Mouse (Mus musculus) olfactory bulb, adult 2 months (tissue): ENCODE results near the gene Kdm7a. TPM values are rescaled to one million over a fixed set of nuclear protein-coding genes. Genes with fewer than 3 reads are reported as not detected.

Source experiments
- H3K27ac ChIP-seq: fragments of 200-500 bp; 2 replicates; pipeline ENCODE4 v1.5.1; 2012; ENCODE audit warnings: low read depth, low read length; ENCODE audit not compliant: insufficient read depth
- H3K4me1 ChIP-seq: fragments of 200-500 bp; 2 replicates; pipeline ENCODE4 v1.6.1; 2012; ENCODE audit warnings: low read length; ENCODE audit not compliant: control insufficient read depth, insufficient read depth
- H3K4me3 ChIP-seq: fragments of 200-500 bp; 2 replicates; pipeline ENCODE4 v1.5.1; 2012; ENCODE audit warnings: mild to moderate bottlenecking, low read depth, low read length, moderate library complexity; ENCODE audit not compliant: insufficient read depth
- CTCF ChIP-seq: fragments of 200-500 bp; IDR thresholded peaks from 2 replicates; pipeline ENCODE4 v1.5.1; 2012; ENCODE audit warnings: low read depth, mild to moderate bottlenecking, low read length, moderate library complexity; ENCODE audit not compliant: insufficient read depth
- POLR2A ChIP-seq: fragments of 200-500 bp; IDR thresholded peaks from 2 replicates; pipeline ENCODE4 v1.6.1; 2012; ENCODE audit warnings: mild to moderate bottlenecking, low read depth, low read length, moderate library complexity; ENCODE audit not compliant: insufficient read depth
- WGBS: fragments of 180-500 bp; shearing (Covaris S2); methylation state at CpG from one replicate; pipeline ENCODE4 v1.1.7; 2018; 5-methylcytosine and 5-hydroxymethylcytosine counted together
- polyA plus RNA-seq: library from polyadenylated mRNA; stranded (reverse); fragments of >200 nt; gene quantifications from 2 replicates; pipeline ENCODE4 v1.2.4, GENCODE M21; 2012; ENCODE audit warnings: low replicate concordance; ENCODE audit not compliant: missing spikeins, insufficient read depth, insufficient read length

Kdm7a gene
- polyA plus RNA-seq, 1 experiment, result 63.2 TPM

DNA sequence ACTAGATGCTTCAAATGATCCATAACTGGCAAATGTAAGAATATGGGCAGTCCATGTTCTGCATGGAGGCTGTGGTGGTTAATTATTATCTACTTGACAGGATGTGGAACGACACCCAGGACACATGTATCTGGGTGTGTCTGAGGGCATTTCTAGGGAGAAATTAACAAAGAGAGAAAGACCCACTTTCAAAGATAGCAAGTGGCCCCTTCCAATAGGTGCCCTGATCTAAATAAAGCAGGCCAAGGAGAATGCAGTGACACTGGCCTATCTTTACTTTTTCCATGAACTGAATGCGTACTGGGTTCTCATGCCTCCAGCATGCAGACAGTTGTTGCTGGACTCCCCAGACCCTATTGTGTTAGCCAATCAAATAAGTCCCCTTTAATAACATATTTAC, 15.1 kb downstream of the Kdm7a start:
- no peak for TF ChIP-seq CTCF
- no peak for TF ChIP-seq POLR2A
- Histone ChIP-seq H3K4me1 (peaks cover 4% of the 10 kb centered on the region; the same call in 1 of the 2 replicates), H3K4me3 (no peak overlapping the region), H3K27ac (no peak overlapping the region)
- 73% methylated on average over 2 of the region's 2 CpGs for WGBS

DNA sequence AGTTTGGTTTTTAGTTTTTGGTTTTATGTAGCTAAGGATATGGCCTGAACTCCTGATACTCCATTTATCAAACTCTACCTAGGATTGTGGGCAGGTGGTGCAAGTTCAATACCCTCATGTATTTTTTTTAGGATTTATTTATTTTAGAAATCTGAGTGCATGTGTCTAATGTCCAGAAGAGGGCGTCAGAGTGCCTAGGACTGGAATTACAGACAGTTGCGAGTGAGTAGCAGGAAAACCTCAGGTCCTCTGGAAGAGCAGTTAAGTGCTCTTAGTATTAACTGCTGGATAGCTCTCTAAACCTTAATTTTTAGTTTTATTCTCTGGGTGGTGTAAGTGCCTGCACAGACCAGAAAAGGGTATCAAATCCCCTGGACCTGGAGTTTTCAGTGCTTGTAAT, 19.4 kb downstream of the Kdm7a start:
- Histone ChIP-seq H3K4me3 (no peak overlapping the region), H3K4me1 (peaks cover 4% of the 10 kb centered on the region; the same call in 1 of the 2 replicates), H3K27ac (no peak overlapping the region)
- WGBS, result 38% methylated on average over 2 of the region's 2 CpGs
- no peak for TF ChIP-seq POLR2A
- no peak for TF ChIP-seq CTCF

- no peak overlapping the region for H3K27ac ChIP-seq
- WGBS, result 96% methylated on average over 1 of the region's 1 CpGs
- H3K4me3 ChIP-seq, result no peak overlapping the region
- TF ChIP-seq CTCF (no peak), POLR2A (no peak)
- H3K4me1 ChIP-seq, result no peaks in the 10 kb centered on the region
Observed at GRCm38 (mm10) chr6:39169089-39169488, 37.5 kb downstream of the Kdm7a start.

DNA sequence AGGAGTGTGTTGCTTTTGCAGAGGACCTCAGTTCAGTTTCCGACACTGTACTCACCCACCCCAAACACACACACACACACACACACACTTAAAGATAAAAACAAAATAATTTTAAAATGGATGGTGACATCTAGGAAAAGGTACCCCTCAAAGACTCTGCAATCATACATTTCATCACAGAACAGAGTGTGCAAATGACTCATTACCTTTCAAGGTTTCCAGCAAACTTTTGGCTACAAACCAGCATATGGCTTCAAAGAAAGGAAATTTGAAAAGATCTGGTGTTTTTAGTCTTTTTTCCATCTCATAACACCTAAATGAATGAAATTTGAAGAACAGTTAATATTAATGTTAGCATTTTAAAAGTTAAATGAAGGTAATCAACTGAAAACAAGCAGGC, 41.7 kb downstream of the Kdm7a start:
- WGBS, result 97% methylated on average over 1 of the region's 1 CpGs
- TF ChIP-seq POLR2A (no peak), CTCF (no peak)
- H3K4me1 ChIP-seq, result no peaks in the 10 kb centered on the region
- H3K27ac ChIP-seq, result no peak overlapping the region
- H3K4me3 ChIP-seq, result no peak overlapping the region

DNA sequence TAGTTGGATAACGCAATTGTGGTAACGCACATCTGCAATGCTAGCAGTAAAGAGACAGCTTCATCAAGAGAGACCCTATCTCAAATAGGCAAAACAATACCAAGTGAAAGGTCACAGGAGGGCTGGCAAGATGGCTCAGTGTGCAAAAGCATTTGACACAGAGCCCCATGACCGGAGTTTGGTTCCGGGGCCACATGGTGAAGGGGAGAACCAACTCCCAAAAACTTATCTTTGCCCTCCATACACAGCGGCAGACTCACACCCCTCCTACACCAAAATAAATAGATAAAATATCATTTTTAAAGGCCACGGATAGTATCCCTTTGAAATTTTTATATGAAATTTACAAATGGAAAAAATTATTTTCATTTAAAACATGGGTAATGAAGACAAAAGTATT, 44.6 kb downstream of the Kdm7a start:
- TF ChIP-seq POLR2A (no peak), CTCF (no peak)
- no peak overlapping the region for H3K27ac ChIP-seq
- H3K4me3 ChIP-seq, result no peak overlapping the region
- no peaks in the 10 kb centered on the region for H3K4me1 ChIP-seq
- 97% methylated on average over 6 of the region's 6 CpGs for WGBS

DNA sequence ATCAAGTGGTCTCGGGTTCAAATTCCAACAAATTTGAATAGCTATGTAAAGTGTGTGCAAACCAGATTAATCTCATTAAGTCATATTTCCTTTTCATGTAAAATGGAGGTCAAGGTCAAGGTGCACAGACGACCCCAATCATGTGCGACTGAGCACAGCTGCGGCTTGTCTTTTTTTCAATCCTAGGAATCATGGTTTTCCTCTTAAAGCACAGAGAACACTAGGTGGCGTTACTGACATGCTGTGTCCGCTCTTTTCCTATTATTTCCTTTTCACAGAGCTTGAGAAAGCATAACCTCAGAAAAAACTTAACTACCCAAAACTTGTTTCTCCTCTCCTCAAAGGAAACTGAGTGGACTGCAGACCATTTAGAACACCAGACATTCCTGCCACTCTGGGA, 60.5 kb downstream of the Kdm7a start:
- no peaks in the 10 kb centered on the region for H3K4me1 ChIP-seq
- 57% methylated on average over 6 of the region's 6 CpGs for WGBS
- TF ChIP-seq CTCF (no peak), POLR2A (no peak)
- H3K27ac ChIP-seq, result no peak overlapping the region
- H3K4me3 ChIP-seq, result no peak overlapping the region

- Histone ChIP-seq H3K27ac (no peak overlapping the region), H3K4me1 (no peaks in the 10 kb centered on the region), H3K4me3 (no peak overlapping the region)
- WGBS, result 78% methylated on average over 5 of the region's 5 CpGs
- TF ChIP-seq CTCF (no peak), POLR2A (no peak)
Observed at GRCm38 (mm10) chr6:39132556-39132955, 74.0 kb downstream of the Kdm7a start.

DNA sequence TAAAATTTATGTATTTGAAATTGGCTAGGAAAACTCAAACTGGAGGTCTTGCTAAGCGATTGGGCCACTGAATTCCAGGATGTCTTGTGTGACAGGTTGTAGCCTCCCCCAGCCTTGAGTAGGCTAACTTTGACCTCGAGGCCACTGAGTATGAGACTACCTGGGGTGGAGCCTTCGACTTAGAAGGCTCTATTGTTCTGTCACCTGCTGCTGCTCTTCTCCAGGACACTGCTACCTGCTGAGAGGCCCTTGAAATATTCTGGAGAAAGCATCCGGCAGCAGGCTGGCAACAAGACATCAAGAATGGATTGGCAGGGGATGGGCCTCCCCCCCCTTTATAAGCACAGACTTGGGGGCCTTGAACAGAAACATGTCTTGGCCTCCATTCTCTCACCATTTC, 75.1 kb downstream of the Kdm7a start:
- Histone ChIP-seq H3K4me3 (no peak overlapping the region), H3K27ac (no peak overlapping the region), H3K4me1 (no peaks in the 10 kb centered on the region)
- TF ChIP-seq POLR2A, result no peak
- TF ChIP-seq CTCF, result no peak
- WGBS, result 41% methylated on average over 4 of the region's 4 CpGs

DNA sequence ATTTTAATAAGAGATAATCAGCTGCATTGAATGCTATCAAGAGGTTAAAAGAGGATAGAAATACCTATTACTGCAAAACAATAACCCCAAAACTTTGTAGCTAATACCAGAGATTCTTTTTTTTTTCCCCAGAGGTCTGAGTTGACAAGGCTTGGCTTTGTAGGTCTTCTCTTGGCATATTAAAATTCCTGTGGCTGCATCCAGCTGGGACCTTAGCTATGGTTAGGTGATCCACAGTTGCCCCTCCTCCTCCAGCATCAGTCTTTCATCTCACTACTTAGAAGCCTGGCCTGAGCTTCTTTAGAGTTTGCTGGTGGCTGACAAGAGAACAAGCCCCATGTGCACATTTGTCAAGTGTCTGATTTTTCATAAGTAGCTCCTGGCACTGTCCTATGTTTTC, 81.9 kb downstream of the Kdm7a start:
- no peak overlapping the region for H3K27ac ChIP-seq
- no peak for TF ChIP-seq POLR2A
- no peak for TF ChIP-seq CTCF
- no peaks in the 10 kb centered on the region for H3K4me1 ChIP-seq
- no peak overlapping the region for H3K4me3 ChIP-seq

DNA sequence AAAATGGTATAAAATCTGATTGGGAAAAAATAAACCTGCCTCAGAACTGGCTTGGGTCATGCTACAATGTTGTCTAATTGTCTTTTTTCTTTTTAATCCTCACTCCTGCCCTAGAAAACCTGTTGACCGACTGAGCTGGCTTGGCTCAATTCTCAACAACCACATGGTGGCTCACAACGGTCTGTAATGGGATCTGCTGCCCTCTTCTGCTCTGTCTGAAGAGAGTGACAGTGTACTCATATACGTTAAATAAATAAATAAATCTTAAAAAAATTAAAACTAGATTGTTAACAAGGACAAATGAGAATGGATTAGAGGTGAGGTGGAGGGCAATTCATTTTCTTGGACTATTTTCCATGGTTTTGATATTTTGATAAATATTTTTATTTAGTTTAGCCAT, 85.9 kb downstream of the Kdm7a start:
- Histone ChIP-seq H3K27ac (no peak overlapping the region), H3K4me3 (no peak overlapping the region), H3K4me1 (peaks cover 7% of the 10 kb centered on the region)
- WGBS, result 63% methylated on average over 3 of the region's 3 CpGs
- TF ChIP-seq POLR2A, result no peak
- no peak for TF ChIP-seq CTCF
